ENCODE assay signal across 8 mouse cellular contexts in genomic region chr8:90861266-90861944, GRCm38 (mm10). TPM values are rescaled to one million over a fixed set of nuclear protein-coding genes. Genes with fewer than 3 reads are reported as not detected.
A peak's percentile ranks its signal among the peaks of the same experiment; 100 is the strongest.
DNase-seq lines count a peak whose midpoint lies in the region; ATAC-seq and TF ChIP-seq lines count a peak whose summit lies in the region.

No protein-coding gene starts in this region.

- H3K9ac ChIP-seq in embryonic facial prominence, embryonic 13.5 days: peak overlapping the region; percentile 57
- H3K9ac ChIP-seq in hindbrain, embryonic 12.5 days: no peak overlapping the region
- no peak overlapping the region for H3K9ac ChIP-seq in lung, postnatal 0 days (replicated peaks; ENCODE audit: low read depth)

- no peaks in the 10 kb centered on the region for H3K36me3 ChIP-seq in embryonic facial prominence, embryonic 13.5 days
- no peaks in the 10 kb centered on the region for H3K36me3 ChIP-seq in hindbrain, embryonic 12.5 days
- no peaks in the 10 kb centered on the region for H3K36me3 ChIP-seq in lung, postnatal 0 days (ENCODE audit: insufficient read depth, low read length)

- ATAC-seq in embryonic facial prominence, embryonic 13.5 days (ENCODE audit: insufficient number of reproducible peaks, insufficient read depth, low FRiP score, low TSS enrichment, low read depth): peak; percentile 23; the same call in 1 of the 2 replicates
- ATAC-seq in hindbrain, embryonic 12.5 days (ENCODE audit: low FRiP score): peak; percentile 59
- ATAC-seq in lung, postnatal 0 days: no peak

- no peak for TF ChIP-seq CTCF in lung, postnatal 0 days (IDR thresholded peaks at IDR 0.05)

- H3K9me3 ChIP-seq in embryonic facial prominence, embryonic 13.5 days: no peaks in the 10 kb centered on the region
- no peaks in the 10 kb centered on the region for H3K9me3 ChIP-seq in hindbrain, embryonic 12.5 days (replicated peaks)
- no peaks in the 10 kb centered on the region for H3K9me3 ChIP-seq in lung, postnatal 0 days (ENCODE audit: low read length)

- DNase-seq in layer of hippocampus, adult 11-12 months (ENCODE audit: low spot score): peak; percentile 70
- no peak for DNase-seq in layer of hippocampus, adult 9-10 months (ENCODE audit: low spot score)
- DNase-seq in brain, adult 2 months (ENCODE audit: low read depth, low spot score): peak; percentile 74
- DNase-seq in lung, postnatal 0 days (ENCODE audit: low spot score): peak; percentile 8
- DNase-seq in right cerebral cortex, adult 2 months (ENCODE audit: low spot score in 2 of 2): peak; percentile 42 to 60
- DNase-seq in thymus, postnatal 14 days: no peak

- H3K27ac ChIP-seq in embryonic facial prominence, embryonic 13.5 days: peak overlapping the region; percentile 99
- peak overlapping the region; percentile 89 for H3K27ac ChIP-seq in hindbrain, embryonic 12.5 days
- H3K27ac ChIP-seq in lung, postnatal 0 days (ENCODE audit: low read length): peak overlapping the region; percentile 38; the same call in 1 of the 2 replicates

- H3K4me1 ChIP-seq in embryonic facial prominence, embryonic 13.5 days: peaks cover 31% of the 10 kb centered on the region
- peaks cover 33% of the 10 kb centered on the region for H3K4me1 ChIP-seq in hindbrain, embryonic 12.5 days
- peaks cover 9% of the 10 kb centered on the region; the same call in 1 of the 2 replicates for H3K4me1 ChIP-seq in lung, postnatal 0 days (ENCODE audit: insufficient read depth, low read depth, low read length)

- peak overlapping the region; percentile 12; the same call in 1 of the 2 replicates for H3K4me3 ChIP-seq in embryonic facial prominence, embryonic 13.5 days
- no peak overlapping the region for H3K4me3 ChIP-seq in hindbrain, embryonic 12.5 days
- H3K4me3 ChIP-seq in lung, postnatal 0 days (ENCODE audit: low read depth, low read length): no peak overlapping the region

- H3K4me2 ChIP-seq in embryonic facial prominence, embryonic 13.5 days: peak overlapping the region; percentile 54
- H3K4me2 ChIP-seq in hindbrain, embryonic 12.5 days (replicated peaks): peak overlapping the region; percentile 36
- H3K4me2 ChIP-seq in lung, postnatal 0 days (replicated peaks; ENCODE audit: low read depth, low read length): no peak overlapping the region

- no peaks in the 10 kb centered on the region for H3K27me3 ChIP-seq in embryonic facial prominence, embryonic 13.5 days
- no peaks in the 10 kb centered on the region for H3K27me3 ChIP-seq in hindbrain, embryonic 12.5 days
- H3K27me3 ChIP-seq in lung, postnatal 0 days (replicated peaks; ENCODE audit: insufficient read depth, low read length): no peaks in the 10 kb centered on the region

- WGBS in embryonic facial prominence, embryonic 13.5 days: 3% methylated on average over 9 of the region's 9 CpGs
- 3% methylated on average over 9 of the region's 9 CpGs for WGBS in hindbrain, embryonic 12.5 days
- 17% methylated on average over 9 of the region's 9 CpGs for WGBS in lung, postnatal 0 days

- TF ChIP-seq EP300 in lung, postnatal 0 days (IDR thresholded peaks at IDR 0.05): no peak

RNA-seq across cellular contexts. Expression of gene Chd9, which starts 33.3 kb away (rescaled TPM):
- 95.1 and 108 TPM in 2 replicates for polyA plus RNA-seq in embryonic facial prominence, embryonic 13.5 days (2015; fragmentation: Nextera tagmentation; extraction: Ambion mirVana)
- polyA plus RNA-seq in hindbrain, embryonic 12.5 days (2016; fragmentation: Nextera tagmentation; extraction: Ambion mirVana): 83.7 and 88.1 TPM in 2 replicates
- polyA plus RNA-seq in lung, postnatal 0 days (2015; fragmentation: Nextera tagmentation; extraction: Ambion mirVana): 110 and 122 TPM in 2 replicates

RNA-seq across cellular contexts. Expression of gene Gm19935, which starts 44.2 kb away (rescaled TPM):
- polyA plus RNA-seq in embryonic facial prominence, embryonic 13.5 days (2015; fragmentation: Nextera tagmentation; extraction: Ambion mirVana): 0.37 TPM in 1 of 2 replicates, not detected in the other
- 0.96 and 1.5 TPM in 2 replicates for polyA plus RNA-seq in hindbrain, embryonic 12.5 days (2016; fragmentation: Nextera tagmentation; extraction: Ambion mirVana)
- polyA plus RNA-seq in lung, postnatal 0 days (2015; fragmentation: Nextera tagmentation; extraction: Ambion mirVana): 9.9 and 10.8 TPM in 2 replicates

Comparison
In these comparisons a context has a peak if more than half of its experiments do, and no peak if none do; other contexts are left out.
1. DNase-seq: peak in layer of hippocampus, adult 11-12 months (single experiment), brain, adult 2 months (single experiment), lung, postnatal 0 days (single experiment) and right cerebral cortex, adult 2 months (2 of 2); none in layer of hippocampus, adult 9-10 months (single experiment) and thymus, postnatal 14 days (single experiment).
2. H3K27ac ChIP-seq: peak in every context shown above with its lines; median percentile 99 in embryonic facial prominence, embryonic 13.5 days; 89 in hindbrain, embryonic 12.5 days; 38 in lung, postnatal 0 days.